Mouse (Mus musculus): ENCODE data around the gene Nanog.

GRCm38 (mm10) chr6:122744505-122745249 lies 37.4 kb downstream of the Nanog start:
- TF ChIP-seq CTCF (conservative IDR thresholded peaks at IDR 0.05; ENCODE audit: low read length), result no peak
- TF ChIP-seq POU5F1 (IDR thresholded peaks at IDR 0.05; ENCODE audit: borderline replicate concordance, low read length), result no peak
